Mouse (Mus musculus) liver, embryonic 15.5 days (tissue): ENCODE data around the gene Spock3. TPM values are rescaled to one million over a fixed set of nuclear protein-coding genes. Genes with fewer than 3 reads are reported as not detected.
"Not testable (repeated sequence)": the region's sequence is repeated elsewhere in the genome, so short reads cannot be mapped to it uniquely, and the experiment has no call there.

ENCODE experiments used
- ATAC-seq: fragments of 200-750 bp; cut with Nextera tagmentation; 2 replicates; pipeline ENCODE4 v1.8.0; 2017; ENCODE audit warnings: moderate number of reproducible peaks, mild to moderate bottlenecking, moderate library complexity; ENCODE audit not compliant: insufficient read depth
- H3K27ac ChIP-seq: fragments of 300-500 bp; sonication (generic); replicated peaks from 2 replicates; pipeline ENCODE4 v1.5.1; 2015; ENCODE audit warnings: mild to moderate bottlenecking, inconsistent platforms
- H3K27me3 ChIP-seq: fragments of 300-500 bp; sonication (generic); 2 replicates; pipeline ENCODE4 v1.6.1; 2015; ENCODE audit warnings: mild to moderate bottlenecking, inconsistent platforms
- H3K36me3 ChIP-seq: fragments of 300-500 bp; sonication (generic); replicated peaks from 2 replicates; pipeline ENCODE4 v1.6.1; 2015; ENCODE audit warnings: moderate library complexity, mild to moderate bottlenecking, inconsistent platforms
- H3K4me1 ChIP-seq: fragments of 300-500 bp; sonication (generic); replicated peaks from 2 replicates; pipeline ENCODE4 v1.6.1; 2015; ENCODE audit warnings: inconsistent platforms
- H3K4me2 ChIP-seq: fragments of 300-500 bp; sonication (generic); 2 replicates; pipeline ENCODE4 v1.6.1; 2015; ENCODE audit warnings: moderate library complexity, mild to moderate bottlenecking, inconsistent platforms
- H3K4me3 ChIP-seq: fragments of 300-500 bp; sonication (generic); replicated peaks from 2 replicates; pipeline ENCODE4 v1.5.1; 2015; ENCODE audit warnings: mild to moderate bottlenecking, inconsistent platforms
- H3K9ac ChIP-seq: fragments of 300-500 bp; sonication (generic); 2 replicates; pipeline ENCODE4 v1.6.1; 2015; ENCODE audit warnings: moderate library complexity, mild to moderate bottlenecking, inconsistent platforms
- H3K9me3 ChIP-seq: fragments of 300-500 bp; sonication (generic); replicated peaks from 2 replicates; pipeline ENCODE4 v1.6.1; 2016; ENCODE audit warnings: inconsistent platforms
- WGBS: fragments of 180-500 bp; shearing (Covaris S2); methylation state at CpG from one replicate; pipeline ENCODE4 v1.1.7; 2015; ENCODE audit warnings: mixed read lengths; ENCODE audit not compliant: insufficient replicate concordance; 5-methylcytosine and 5-hydroxymethylcytosine counted together
- polyA plus RNA-seq: library from polyadenylated mRNA; unstranded; fragments of >200 nt; fragmentation: Nextera tagmentation; extraction: Ambion mirVana; gene quantifications from 2 replicates; pipeline ENCODE4 v1.2.1, GENCODE M21; 2015

The Spock3 gene
- polyA plus RNA-seq, 1 experiment from 2014 or later: 0.17 TPM

DNA sequence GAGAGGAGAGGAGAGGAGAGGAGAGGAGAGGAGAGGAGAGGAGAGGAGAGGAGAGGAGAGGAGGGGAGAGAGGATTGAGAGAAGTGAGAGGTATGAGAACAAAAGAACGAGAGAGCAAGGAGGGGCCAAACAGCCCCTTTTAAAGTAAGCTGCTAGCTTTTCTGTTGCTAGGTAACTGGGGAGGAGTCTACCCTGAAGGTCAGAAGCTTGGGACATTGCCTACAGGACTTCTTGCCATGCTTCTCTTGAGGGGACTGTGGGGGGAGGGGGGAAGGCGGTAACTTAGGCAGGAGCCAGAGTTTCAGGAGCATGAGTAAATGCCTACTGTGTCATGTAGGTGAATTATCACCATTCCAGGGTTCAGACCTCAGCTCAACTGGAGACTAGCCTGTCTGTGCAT lies 213.1 kb downstream of the Spock3 start:
- not testable (repeated sequence) for H3K4me1 ChIP-seq, H3K9me3 ChIP-seq, H3K4me2 ChIP-seq, ATAC-seq, H3K9ac ChIP-seq, H3K27ac ChIP-seq, H3K4me3 ChIP-seq, H3K36me3 ChIP-seq, H3K27me3 ChIP-seq
- WGBS: 52% methylated on average over 2 of the region's 2 CpGs

DNA sequence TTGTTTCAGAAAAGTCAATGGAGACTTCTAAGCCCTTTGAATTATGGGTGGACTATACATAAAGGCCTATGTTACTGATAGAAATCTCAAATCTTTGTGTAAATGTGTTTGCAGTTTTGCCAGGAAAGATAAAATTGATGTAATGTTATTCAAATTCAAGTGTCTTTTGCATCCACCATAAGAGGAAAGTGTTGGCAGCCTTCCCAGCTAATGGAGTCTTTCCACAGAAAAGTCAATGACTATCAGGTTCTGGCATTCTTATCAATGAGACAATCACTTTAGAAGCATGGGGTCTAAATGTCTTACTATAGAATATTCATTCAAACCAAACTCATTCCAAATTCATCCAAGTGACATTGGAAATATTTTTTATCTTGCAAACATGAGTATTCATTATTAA lies 214.5 kb downstream of the Spock3 start:
- no peak for ATAC-seq

GRCm38 (mm10) chr8:63169956-63170355 lies 219.1 kb downstream of the Spock3 start:
- no peaks in the 10 kb centered on the region for H3K9me3 ChIP-seq

More for the DNA sequence above, 214.5 kb downstream of the Spock3 start:
- H3K27me3 ChIP-seq: no peaks in the 10 kb centered on the region
- H3K9ac ChIP-seq: no peak overlapping the region
- H3K4me2 ChIP-seq: no peak overlapping the region
- no peaks in the 10 kb centered on the region for H3K36me3 ChIP-seq
- no peak overlapping the region for H3K27ac ChIP-seq
- H3K9me3 ChIP-seq: no peaks in the 10 kb centered on the region
- no peak overlapping the region for H3K4me3 ChIP-seq
- H3K4me1 ChIP-seq: no peaks in the 10 kb centered on the region

DNA sequence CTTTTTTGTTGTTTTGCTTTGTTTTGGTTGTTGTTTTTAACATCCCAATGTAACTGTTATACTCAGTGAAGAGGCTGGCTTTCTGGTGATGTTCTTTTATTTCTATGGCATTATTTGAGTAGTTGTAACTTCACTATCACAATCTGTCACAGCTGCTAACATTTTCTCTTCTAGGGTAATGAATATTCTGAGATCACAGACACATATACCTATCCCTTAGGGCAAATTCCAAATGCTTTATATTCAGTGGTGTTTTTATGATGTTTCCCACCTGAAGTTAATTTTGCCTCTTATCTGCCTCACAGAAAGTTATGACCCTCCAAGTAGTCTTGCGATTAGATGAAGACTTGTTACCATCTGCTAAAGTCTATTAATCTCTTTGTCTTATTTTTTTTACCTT lies 230.5 kb downstream of the Spock3 start:
- Histone ChIP-seq H3K9ac (no peak overlapping the region), H3K4me1 (no peaks in the 10 kb centered on the region), H3K4me3 (no peak overlapping the region), H3K27ac (no peak overlapping the region), H3K27me3 (no peaks in the 10 kb centered on the region), H3K36me3 (no peaks in the 10 kb centered on the region), H3K9me3 (no peaks in the 10 kb centered on the region), H3K4me2 (no peak overlapping the region)
- ATAC-seq: no peak
- WGBS: 59% methylated on average over 1 of the region's 1 CpGs

More at GRCm38 (mm10) chr8:63169956-63170355, 219.1 kb downstream of the Spock3 start:
- H3K27me3 ChIP-seq: no peaks in the 10 kb centered on the region
- H3K4me2 ChIP-seq: no peak overlapping the region
- H3K4me1 ChIP-seq: no peaks in the 10 kb centered on the region
- no peak overlapping the region for H3K27ac ChIP-seq
- H3K4me3 ChIP-seq: no peak overlapping the region
- no peak overlapping the region for H3K9ac ChIP-seq
- no peak for ATAC-seq
- H3K36me3 ChIP-seq: no peaks in the 10 kb centered on the region

- Histone ChIP-seq H3K27me3 (no peaks in the 10 kb centered on the region), H3K4me3 (no peak overlapping the region), H3K9ac (no peak overlapping the region), H3K4me1 (no peaks in the 10 kb centered on the region), H3K4me2 (no peak overlapping the region), H3K27ac (no peak overlapping the region), H3K36me3 (no peaks in the 10 kb centered on the region), H3K9me3 (no peaks in the 10 kb centered on the region)
- ATAC-seq: no peak
Measured at GRCm38 (mm10) chr8:63258812-63259385, 308.1 kb downstream of the Spock3 start.

DNA sequence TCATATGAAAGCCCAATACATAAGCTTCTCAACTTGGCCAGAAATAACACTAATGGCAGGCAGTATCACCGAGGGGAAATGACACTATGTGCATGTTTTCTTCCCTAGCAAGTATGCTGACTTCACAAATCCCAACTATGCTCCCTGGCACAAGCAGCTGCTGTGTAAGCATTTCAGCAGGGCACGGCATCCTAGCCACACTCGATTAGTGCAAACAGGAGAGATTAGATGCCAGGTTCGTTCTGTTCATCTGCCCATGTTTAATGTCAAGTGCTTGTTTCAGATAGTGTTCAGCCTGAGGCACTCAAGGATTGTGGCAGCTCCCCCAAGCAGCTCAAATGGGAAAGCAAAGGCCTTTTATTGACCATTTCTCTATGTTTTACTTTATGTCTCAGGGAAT lies 311.7 kb downstream of the Spock3 start:
- H3K9ac ChIP-seq: no peak overlapping the region
- no peaks in the 10 kb centered on the region for H3K36me3 ChIP-seq
- H3K4me3 ChIP-seq: no peak overlapping the region
- no peak overlapping the region for H3K4me2 ChIP-seq
- no peaks in the 10 kb centered on the region for H3K4me1 ChIP-seq
- ATAC-seq: no peak
- 58% methylated on average over 4 of the region's 4 CpGs for WGBS
- H3K27me3 ChIP-seq: no peaks in the 10 kb centered on the region
- H3K9me3 ChIP-seq: no peaks in the 10 kb centered on the region
- no peak overlapping the region for H3K27ac ChIP-seq

- no peaks in the 10 kb centered on the region for H3K4me1 ChIP-seq
- WGBS: 75% methylated on average over 1 of the region's 1 CpGs
- no peak for ATAC-seq
Measured at GRCm38 (mm10) chr8:63335366-63335765, 384.6 kb downstream of the Spock3 start.

GRCm38 (mm10) chr8:63368580-63368979 lies 417.8 kb downstream of the Spock3 start:
- Histone ChIP-seq H3K4me1 (no peaks in the 10 kb centered on the region), H3K4me3 (no peak overlapping the region), H3K9ac (no peak overlapping the region), H3K4me2 (no peak overlapping the region), H3K9me3 (no peaks in the 10 kb centered on the region), H3K27me3 (no peaks in the 10 kb centered on the region), H3K36me3 (no peaks in the 10 kb centered on the region), H3K27ac (no peak overlapping the region)
- WGBS: 51% methylated on average over 6 of the region's 6 CpGs
- no peak for ATAC-seq

More at GRCm38 (mm10) chr8:63335366-63335765, 384.6 kb downstream of the Spock3 start:
- H3K9me3 ChIP-seq: no peaks in the 10 kb centered on the region
- no peaks in the 10 kb centered on the region for H3K27me3 ChIP-seq
- no peak overlapping the region for H3K4me3 ChIP-seq
- H3K36me3 ChIP-seq: no peaks in the 10 kb centered on the region
- no peak overlapping the region for H3K9ac ChIP-seq
- H3K27ac ChIP-seq: no peak overlapping the region
- H3K4me2 ChIP-seq: no peak overlapping the region

DNA sequence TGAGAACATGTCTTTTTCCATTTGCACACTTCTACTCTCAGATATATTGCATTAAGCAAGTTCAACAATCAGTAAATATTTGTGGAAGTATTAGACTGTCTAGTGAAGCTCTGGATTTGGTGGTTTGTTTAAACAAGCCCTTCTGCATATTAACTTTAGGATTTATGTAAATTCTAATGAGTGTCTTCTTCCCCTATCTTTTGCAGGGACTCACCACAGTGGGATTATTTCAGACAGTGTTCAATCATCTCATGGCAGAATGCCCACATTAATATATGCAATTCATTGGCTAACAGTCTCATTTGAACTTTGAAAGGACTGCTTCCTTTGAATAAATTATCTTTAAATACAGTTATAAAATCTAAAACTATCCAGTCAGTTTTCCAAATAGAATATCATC lies 446.9 kb downstream of the Spock3 start:
- no peak overlapping the region for H3K27ac ChIP-seq
- H3K4me2 ChIP-seq: no peak overlapping the region
- no peaks in the 10 kb centered on the region for H3K9me3 ChIP-seq
- H3K36me3 ChIP-seq: no peaks in the 10 kb centered on the region
- no peaks in the 10 kb centered on the region for H3K27me3 ChIP-seq
- no peak overlapping the region for H3K4me3 ChIP-seq
- no peaks in the 10 kb centered on the region for H3K4me1 ChIP-seq
- no peak for ATAC-seq
- no peak overlapping the region for H3K9ac ChIP-seq
